Mouse (Mus musculus): ENCODE measurements at regions not wholly inside any gene's neighbourhood (a gene's known extent, or its start where the extent isn't known, plus 50 kb on each side); places are given as distances from the start of the nearest gene placed in this dataset.

GRCm38 (mm10) chr15:60577084-60577483 lies 276.5 kb downstream of the Fam84b start:
- H3K36me3 ChIP-seq = no peaks in the 10 kb centered on the region
- DNase-seq (ENCODE audit: low spot score) = no peak
- WGBS = 86% methylated on average over 5 of the region's 5 CpGs
- no peak overlapping the region for H3K27ac ChIP-seq
- no peaks in the 10 kb centered on the region for H3K4me1 ChIP-seq
- no peaks in the 10 kb centered on the region for H3K27me3 ChIP-seq (ENCODE audit: low read depth, poor library complexity, severe bottlenecking)
- H3K4me3 ChIP-seq = no peak overlapping the region
- no peaks in the 10 kb centered on the region for H3K9me3 ChIP-seq (replicated peaks)

DNA sequence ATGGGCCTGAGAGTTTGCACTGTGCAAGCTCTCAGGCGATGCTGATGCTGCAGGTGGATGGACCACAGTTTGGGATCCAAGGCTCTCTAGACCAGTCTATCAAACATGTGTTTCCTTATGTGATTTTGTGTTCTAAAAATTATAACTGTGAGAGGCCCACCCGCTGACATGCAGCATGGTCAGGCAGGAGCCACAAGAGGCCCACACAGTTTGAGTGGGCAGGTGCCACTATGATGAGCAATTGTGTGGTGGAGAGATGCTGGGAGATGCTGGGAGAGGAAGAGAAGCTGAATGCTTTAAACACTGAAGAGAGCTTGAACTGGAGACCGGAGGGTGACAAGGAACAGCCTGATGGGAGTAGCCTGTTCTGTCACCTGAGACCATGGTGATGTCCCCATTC lies 287.3 kb downstream of the Fam84b start:
- H3K27me3 ChIP-seq (ENCODE audit: low read depth, poor library complexity, severe bottlenecking) = no peaks in the 10 kb centered on the region
- no peaks in the 10 kb centered on the region for H3K9me3 ChIP-seq (replicated peaks)
- no peak overlapping the region for H3K4me3 ChIP-seq
- whole genome bisulfite sequencing = 93% methylated on average over 3 of the region's 3 CpGs
- H3K27ac ChIP-seq = no peak overlapping the region
- no peaks in the 10 kb centered on the region for H3K36me3 ChIP-seq
- no peak for DNase-seq (ENCODE audit: low spot score)
- H3K4me1 ChIP-seq = no peaks in the 10 kb centered on the region

DNA sequence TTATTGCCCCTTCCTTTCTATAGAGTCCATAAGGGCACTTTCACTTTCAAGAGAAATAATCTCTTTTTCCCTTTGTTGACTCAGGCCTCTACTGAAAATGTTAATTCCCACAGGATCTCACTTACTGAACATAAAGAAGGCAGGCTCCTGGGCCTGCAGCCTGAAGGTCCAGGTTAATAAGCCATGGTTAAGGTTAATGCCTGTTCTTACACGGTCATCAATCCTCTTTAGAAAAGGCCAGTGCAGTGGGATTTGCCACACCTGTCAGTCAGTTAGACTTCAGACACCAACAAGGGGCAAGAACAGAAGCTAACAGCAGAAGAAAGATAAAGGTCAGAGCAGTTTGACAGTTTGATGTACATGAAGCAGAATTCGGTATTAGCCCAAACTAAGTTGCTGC lies 288.6 kb downstream of the Fam84b start:
- no peak overlapping the region for H3K4me3 ChIP-seq
- H3K4me1 ChIP-seq = no peaks in the 10 kb centered on the region
- WGBS = 67% methylated on average over 2 of the region's 2 CpGs
- no peaks in the 10 kb centered on the region for H3K36me3 ChIP-seq
- no peak for DNase-seq (ENCODE audit: low spot score)
- no peak overlapping the region for H3K27ac ChIP-seq
- H3K27me3 ChIP-seq (ENCODE audit: low read depth, poor library complexity, severe bottlenecking) = no peaks in the 10 kb centered on the region
- no peaks in the 10 kb centered on the region for H3K9me3 ChIP-seq (replicated peaks)

- H3K27me3 ChIP-seq (ENCODE audit: low read depth, poor library complexity, severe bottlenecking) = no peaks in the 10 kb centered on the region
- no peak overlapping the region for H3K4me3 ChIP-seq
- no peaks in the 10 kb centered on the region for H3K9me3 ChIP-seq (replicated peaks)
- H3K36me3 ChIP-seq = no peaks in the 10 kb centered on the region
- no peaks in the 10 kb centered on the region for H3K4me1 ChIP-seq
- DNase-seq (ENCODE audit: low spot score) = no peak
- 97% methylated on average over 1 of the region's 1 CpGs for WGBS
- H3K27ac ChIP-seq = no peak overlapping the region
These were observed 292.9 kb downstream of the Fam84b start for GRCm38 (mm10) chr15:60560641-60561040.

- H3K36me3 ChIP-seq = no peaks in the 10 kb centered on the region
- no peaks in the 10 kb centered on the region for H3K27me3 ChIP-seq (ENCODE audit: low read depth, poor library complexity, severe bottlenecking)
- H3K4me3 ChIP-seq = no peak overlapping the region
- H3K9me3 ChIP-seq (replicated peaks) = no peaks in the 10 kb centered on the region
- no peak overlapping the region for H3K27ac ChIP-seq
- no peak for DNase-seq (ENCODE audit: low spot score)
- H3K4me1 ChIP-seq = no peaks in the 10 kb centered on the region
- WGBS = 89% methylated on average over 2 of the region's 2 CpGs
These were observed 297.9 kb downstream of the Fam84b start for GRCm38 (mm10) chr15:60555691-60556090.

DNA sequence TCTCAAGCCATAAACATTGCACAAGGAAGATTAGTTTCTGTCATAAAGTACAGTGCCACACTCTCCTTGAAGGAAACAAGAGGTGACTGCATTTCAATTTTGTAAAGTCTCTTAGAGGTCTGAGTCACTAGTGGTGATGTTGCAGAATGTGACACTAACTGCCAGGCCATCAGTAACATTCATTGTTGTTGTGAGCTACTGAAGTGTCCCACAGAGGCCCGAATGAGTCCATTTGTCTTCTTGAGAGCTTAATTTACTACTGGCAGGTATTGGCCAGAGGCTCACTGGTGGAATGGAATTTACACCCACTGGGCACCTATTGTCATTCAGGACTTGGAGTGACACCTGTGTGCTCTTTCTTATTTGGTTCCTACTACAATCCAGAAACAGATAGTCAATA lies 299.0 kb downstream of the Fam84b start:
- H3K27ac ChIP-seq = no peak overlapping the region
- H3K9me3 ChIP-seq (replicated peaks) = no peaks in the 10 kb centered on the region
- H3K4me3 ChIP-seq = no peak overlapping the region
- 41% methylated on average over 1 of the region's 1 CpGs for WGBS
- no peaks in the 10 kb centered on the region for H3K27me3 ChIP-seq (ENCODE audit: low read depth, poor library complexity, severe bottlenecking)
- H3K4me1 ChIP-seq = no peaks in the 10 kb centered on the region
- no peaks in the 10 kb centered on the region for H3K36me3 ChIP-seq
- no peak for DNase-seq (ENCODE audit: low spot score)

DNA sequence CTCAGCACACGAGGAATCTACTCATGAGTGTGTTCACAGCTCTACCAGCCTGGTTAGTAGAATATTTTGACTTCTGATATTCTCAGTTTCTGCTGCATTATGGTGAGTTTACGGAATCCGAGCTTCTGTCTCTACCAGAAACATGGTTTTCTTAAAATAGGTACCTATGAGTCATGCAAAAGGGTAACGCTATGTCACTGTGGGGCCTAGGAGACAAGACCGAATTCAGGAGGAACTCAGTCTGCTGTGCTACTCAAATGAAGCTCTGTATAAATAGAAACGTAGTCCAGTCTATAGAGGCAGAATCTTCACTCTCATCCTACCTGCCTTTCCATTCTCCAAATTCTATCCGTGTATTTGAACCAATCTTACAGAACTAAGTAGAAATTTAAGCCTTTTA lies 305.5 kb downstream of the Fam84b start:
- 92% methylated on average over 7 of the region's 7 CpGs for WGBS
- Histone ChIP-seq H3K36me3 (no peaks in the 10 kb centered on the region), H3K27ac (no peak overlapping the region), H3K4me1 (no peaks in the 10 kb centered on the region), H3K4me3 (no peak overlapping the region), H3K27me3 (ENCODE audit: low read depth, poor library complexity, severe bottlenecking) (no peaks in the 10 kb centered on the region), H3K9me3 (replicated peaks) (no peaks in the 10 kb centered on the region)
- no peak for DNase-seq (ENCODE audit: low spot score)

DNA sequence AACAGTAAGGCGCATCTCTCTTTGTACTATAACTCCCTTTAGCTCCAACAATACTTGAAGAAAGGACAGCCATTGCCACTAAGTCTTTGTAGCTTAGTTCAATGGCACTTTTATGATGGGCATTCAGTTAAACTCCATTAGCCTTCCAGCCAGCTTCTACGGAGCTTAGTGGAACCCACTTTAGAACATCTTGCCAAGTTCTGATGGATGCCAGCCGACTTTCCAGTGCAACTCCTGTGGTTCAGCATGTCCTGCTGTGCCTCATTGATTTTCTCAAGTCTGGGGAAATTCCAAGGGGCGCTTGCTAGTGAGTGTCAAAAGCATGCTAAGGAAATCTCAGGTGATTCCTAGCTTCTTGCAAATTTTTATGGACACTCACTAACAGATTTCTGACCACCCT lies 316.4 kb downstream of the Fam84b start:
- H3K27ac ChIP-seq = no peak overlapping the region
- no peak for DNase-seq (ENCODE audit: low spot score)
- H3K27me3 ChIP-seq (ENCODE audit: low read depth, poor library complexity, severe bottlenecking) = no peaks in the 10 kb centered on the region
- no peak overlapping the region for H3K4me3 ChIP-seq
- WGBS = 72% methylated on average over 4 of the region's 4 CpGs
- H3K4me1 ChIP-seq = no peaks in the 10 kb centered on the region
- no peaks in the 10 kb centered on the region for H3K9me3 ChIP-seq (replicated peaks)
- H3K36me3 ChIP-seq = no peaks in the 10 kb centered on the region

DNA sequence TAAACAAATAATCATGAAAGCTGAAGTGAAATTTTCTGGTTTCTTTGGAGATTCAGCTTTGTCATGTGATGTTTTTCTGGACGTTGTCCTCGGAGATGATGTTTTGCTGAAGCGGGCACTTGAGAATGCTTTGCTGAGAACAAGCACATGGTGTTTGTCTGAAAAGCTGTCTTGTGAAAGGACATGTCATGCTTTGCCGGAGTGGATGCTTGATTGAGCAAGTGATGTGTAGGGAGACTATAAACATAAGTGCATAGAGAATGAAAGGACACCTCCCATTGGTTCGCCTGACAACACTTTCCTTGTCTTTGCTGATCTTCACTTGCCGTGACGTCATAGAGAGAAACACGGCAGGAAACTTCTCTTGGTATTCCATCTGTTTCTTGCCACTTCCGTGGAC lies 318.9 kb downstream of the Fam84b start:
- WGBS = 89% methylated on average over 9 of the region's 9 CpGs
- H3K27me3 ChIP-seq (ENCODE audit: low read depth, poor library complexity, severe bottlenecking) = no peaks in the 10 kb centered on the region
- H3K4me3 ChIP-seq = no peak overlapping the region
- H3K27ac ChIP-seq = no peak overlapping the region
- no peaks in the 10 kb centered on the region for H3K36me3 ChIP-seq
- H3K9me3 ChIP-seq (replicated peaks) = no peaks in the 10 kb centered on the region
- no peak for DNase-seq (ENCODE audit: low spot score)
- no peaks in the 10 kb centered on the region for H3K4me1 ChIP-seq

GRCm38 (mm10) chr15:60516810-60517209 lies 336.8 kb downstream of the Fam84b start:
- H3K27me3 ChIP-seq (ENCODE audit: low read depth, poor library complexity, severe bottlenecking) = no peaks in the 10 kb centered on the region

GRCm38 (mm10) chr15:60476755-60477310 lies 376.7 kb downstream of the Fam84b start:
- 72% methylated on average over 4 of the region's 4 CpGs for WGBS
- H3K9me3 ChIP-seq (replicated peaks) = no peaks in the 10 kb centered on the region
- H3K36me3 ChIP-seq = no peaks in the 10 kb centered on the region
- H3K4me3 ChIP-seq = no peak overlapping the region
- H3K27me3 ChIP-seq (ENCODE audit: low read depth, poor library complexity, severe bottlenecking) = no peaks in the 10 kb centered on the region
- H3K27ac ChIP-seq = no peak overlapping the region
- H3K4me1 ChIP-seq = no peaks in the 10 kb centered on the region
- no peak for DNase-seq (ENCODE audit: low spot score)

More at GRCm38 (mm10) chr15:60516810-60517209, 336.8 kb downstream of the Fam84b start:
- Histone ChIP-seq H3K36me3 (no peaks in the 10 kb centered on the region), H3K4me3 (no peak overlapping the region), H3K4me1 (no peaks in the 10 kb centered on the region), H3K27ac (no peak overlapping the region), H3K9me3 (replicated peaks) (no peaks in the 10 kb centered on the region)
- WGBS = 93% methylated on average over 2 of the region's 2 CpGs
- DNase-seq (ENCODE audit: low spot score) = no peak

- Histone ChIP-seq H3K4me1 (no peaks in the 10 kb centered on the region), H3K27ac (no peak overlapping the region), H3K36me3 (no peaks in the 10 kb centered on the region), H3K4me3 (no peak overlapping the region), H3K9me3 (replicated peaks) (no peaks in the 10 kb centered on the region), H3K27me3 (ENCODE audit: low read depth, poor library complexity, severe bottlenecking) (no peaks in the 10 kb centered on the region)
- DNase-seq (ENCODE audit: low spot score) = no peak
- WGBS = 51% methylated on average over 3 of the region's 3 CpGs
These were observed 378.5 kb downstream of the Fam84b start for GRCm38 (mm10) chr15:60475086-60475485.

DNA sequence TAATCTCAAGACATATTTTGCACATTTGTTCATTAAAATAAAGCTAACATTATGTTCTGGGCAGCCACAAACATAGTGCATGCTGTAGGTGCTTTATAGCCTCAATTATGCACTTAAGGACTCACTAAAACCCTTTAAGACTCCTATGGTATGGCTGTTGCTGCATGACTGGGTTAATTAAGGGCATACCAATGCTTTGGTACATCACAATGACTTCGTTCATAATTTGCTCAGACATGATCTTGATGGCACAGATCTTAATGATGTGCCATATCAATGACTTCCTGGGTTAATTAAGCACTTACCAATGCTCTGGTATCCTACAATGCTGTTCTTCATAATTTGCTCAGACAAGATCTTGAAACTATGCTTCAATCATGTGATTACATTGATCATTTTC lies 415.5 kb upstream of the 4933412E24Rik start:
- 81% methylated on average over 1 of the region's 1 CpGs for WGBS
- DNase-seq (ENCODE audit: low spot score) = no peak
- no peaks in the 10 kb centered on the region for H3K9me3 ChIP-seq (replicated peaks)
- H3K36me3 ChIP-seq = no peaks in the 10 kb centered on the region
- H3K4me1 ChIP-seq = no peaks in the 10 kb centered on the region
- no peaks in the 10 kb centered on the region for H3K27me3 ChIP-seq (ENCODE audit: low read depth, poor library complexity, severe bottlenecking)
- no peak overlapping the region for H3K27ac ChIP-seq
- H3K4me3 ChIP-seq = no peak overlapping the region

DNA sequence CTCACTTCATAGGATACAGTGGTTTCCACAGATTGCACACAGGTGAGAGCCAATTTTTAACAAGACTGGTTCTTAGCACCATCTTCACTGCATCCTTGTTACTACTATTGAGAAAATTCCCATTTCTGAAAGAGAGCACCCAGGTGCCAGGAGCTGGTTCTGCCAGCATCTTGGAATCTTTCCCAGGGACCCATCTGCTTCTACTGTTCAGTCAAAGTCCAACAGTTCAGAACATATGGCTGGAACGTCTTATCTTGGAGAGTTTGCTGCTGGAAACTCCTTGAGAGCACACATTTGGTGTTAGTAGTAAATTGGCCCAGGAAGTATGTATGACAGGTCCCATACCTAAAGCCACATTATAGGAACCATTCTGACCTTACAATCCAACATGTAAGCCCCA lies 402.7 kb upstream of the 4933412E24Rik start:
- no peak overlapping the region for H3K27ac ChIP-seq
- DNase-seq (ENCODE audit: low spot score) = no peak
- no peaks in the 10 kb centered on the region for H3K4me1 ChIP-seq
- WGBS = 70% methylated on average over 1 of the region's 1 CpGs
- no peaks in the 10 kb centered on the region for H3K36me3 ChIP-seq
- H3K27me3 ChIP-seq (ENCODE audit: low read depth, poor library complexity, severe bottlenecking) = no peaks in the 10 kb centered on the region
- H3K9me3 ChIP-seq (replicated peaks) = no peaks in the 10 kb centered on the region
- no peak overlapping the region for H3K4me3 ChIP-seq
